Mouse (Mus musculus): ENCODE measurements at regions not wholly inside any gene's neighbourhood (a gene's known extent, or its start where the extent isn't known, plus 50 kb on each side); places are given as distances from the start of the nearest gene placed in this dataset.

- TF ChIP-seq CTCF (IDR thresholded peaks at IDR 0.05; ENCODE audit: borderline replicate concordance, insufficient read depth, low read length) = no peak
- no peak for TF ChIP-seq POLR2A (IDR thresholded peaks at IDR 0.05; ENCODE audit: low read depth, low read length)
Observed at GRCm38 (mm10) chr9:46504536-46504935, 184.8 kb upstream of the 4931429L15Rik start.

Data from embryonic fibroblast, embryonic 13.5 days (primary cell).